8 mouse cellular contexts compared by ENCODE assay signal in the genomic region with DNA sequence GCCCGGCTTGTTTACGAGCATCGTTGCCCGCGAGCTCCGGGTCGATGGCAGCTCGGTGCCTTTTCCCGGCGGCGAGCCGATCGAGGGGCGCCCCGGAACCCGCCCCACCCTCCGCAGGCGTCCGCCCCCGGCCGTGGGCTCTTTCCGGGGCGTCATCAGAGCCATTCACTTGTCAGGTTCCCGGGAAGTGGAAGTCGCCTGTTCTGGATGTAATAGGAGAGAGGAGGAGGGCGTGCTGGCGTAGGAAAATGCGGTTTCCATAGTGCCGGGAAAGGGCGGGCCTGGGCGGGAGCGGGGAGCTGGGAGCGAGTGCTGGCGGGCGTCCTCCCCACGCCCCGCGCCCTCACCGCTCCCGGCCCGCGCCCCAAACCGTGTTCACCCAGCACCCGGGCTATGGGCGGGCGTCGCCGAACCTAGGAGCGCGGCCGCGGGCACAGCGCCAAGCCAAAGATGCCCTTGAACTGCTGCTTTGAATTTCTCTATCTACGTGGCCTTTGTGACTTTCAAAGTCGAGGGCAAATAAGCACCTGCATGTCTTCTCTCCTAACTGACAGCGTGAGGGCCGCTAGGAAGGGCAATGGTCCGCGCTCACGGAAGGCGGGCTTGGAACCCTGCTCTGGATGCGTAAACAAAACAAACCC. TPM values are rescaled to one million over a fixed set of nuclear protein-coding genes. Genes with fewer than 3 reads are reported as not detected.
DNase-seq lines count a peak whose midpoint lies in the region; ATAC-seq and TF ChIP-seq lines count a peak whose summit lies in the region.

No protein-coding gene starts in this region.

- H3K27ac ChIP-seq in heart, embryonic 15.5 days: peak overlapping the region; percentile 99
- peak overlapping the region; percentile 99 for H3K27ac ChIP-seq in neural tube, embryonic 14.5 days (ENCODE audit: low read depth, low read length)

- H3K36me3 ChIP-seq in C2C12 (ENCODE audit: control insufficient read depth, insufficient read depth): no peaks in the 10 kb centered on the region
- no peaks in the 10 kb centered on the region for H3K36me3 ChIP-seq in heart, embryonic 15.5 days
- H3K36me3 ChIP-seq in neural tube, embryonic 14.5 days (ENCODE audit: control insufficient read depth, insufficient read depth, low read length): no peaks in the 10 kb centered on the region

- H3ac ChIP-seq in C2C12 (ENCODE audit: control insufficient read depth, insufficient read length, low read depth): peak overlapping the region; percentile 80

- peak overlapping the region; percentile 90 for H3K9ac ChIP-seq in heart, embryonic 15.5 days
- peak overlapping the region; percentile 93 for H3K9ac ChIP-seq in neural tube, embryonic 14.5 days (replicated peaks; ENCODE audit: low read depth, low read length)

- under 1% methylated on average over 61 of the region's 62 CpGs for WGBS in heart, embryonic 15.5 days
- WGBS in neural tube, embryonic 14.5 days: under 1% methylated on average over 55 of the region's 62 CpGs

- ATAC-seq in erythroblast, adult 5-6 weeks (replicated peaks; ENCODE audit: low FRiP score, poor library complexity, severe bottlenecking): peak; percentile 50
- ATAC-seq in heart, embryonic 15.5 days (replicated peaks; ENCODE audit: insufficient number of reproducible peaks, insufficient read depth, low FRiP score, low read depth): peak; percentile 61
- ATAC-seq in neural tube, embryonic 14.5 days (ENCODE audit: low read depth): peak; percentile 61

- peak overlapping the region; percentile 90 for H3K4me2 ChIP-seq in heart, embryonic 15.5 days
- H3K4me2 ChIP-seq in neural tube, embryonic 14.5 days (ENCODE audit: low read depth, low read length): peak overlapping the region; percentile 89

- DNase-seq in adrenal gland, postnatal 4 days (ENCODE audit: low spot score in 2 of 2): peak; percentile 50 to 64
- DNase-seq in kidney, postnatal 25 days: peak; percentile 74 to 89
- DNase-seq in lung, adult 18-20 months: peak; percentile 79 to 84
- peak; percentile 83 for DNase-seq in testis, postnatal 10 days (ENCODE audit: low spot score)

- H3K27me3 ChIP-seq in C2C12 (ENCODE audit: control insufficient read depth, insufficient read depth, insufficient read length): no peaks in the 10 kb centered on the region
- no peaks in the 10 kb centered on the region; the same call in 1 of the 2 replicates for H3K27me3 ChIP-seq in heart, embryonic 15.5 days
- H3K27me3 ChIP-seq in neural tube, embryonic 14.5 days (ENCODE audit: control insufficient read depth, insufficient read depth, low read length): no peaks in the 10 kb centered on the region

- peak overlapping the region; percentile 46 for H3K4me3 ChIP-seq in C2C12 (ENCODE audit: insufficient read depth, poor library complexity, severe bottlenecking)
- peak overlapping the region; percentile 76 for H3K4me3 ChIP-seq in heart, embryonic 15.5 days
- H3K4me3 ChIP-seq in neural tube, embryonic 14.5 days (ENCODE audit: low read depth, low read length): peak overlapping the region; percentile 74

- H3K9me3 ChIP-seq in heart, embryonic 15.5 days (replicated peaks): no peaks in the 10 kb centered on the region
- no peaks in the 10 kb centered on the region for H3K9me3 ChIP-seq in neural tube, embryonic 14.5 days (ENCODE audit: control insufficient read depth, low read length)

- H3K79me2 ChIP-seq in C2C12 (ENCODE audit: control insufficient read depth, insufficient read depth): peaks cover 8% of the 10 kb centered on the region

- no peak for TF ChIP-seq CTCF in C2C12 (IDR thresholded peaks at IDR 0.05; ENCODE audit: control insufficient read depth, insufficient read depth, insufficient read length)

- peaks cover 2% of the 10 kb centered on the region for H3K79me3 ChIP-seq in C2C12 (ENCODE audit: low read depth)

- peaks cover 42% of the 10 kb centered on the region for H3K4me1 ChIP-seq in heart, embryonic 15.5 days (replicated peaks)
- peaks cover 35% of the 10 kb centered on the region for H3K4me1 ChIP-seq in neural tube, embryonic 14.5 days (ENCODE audit: control insufficient read depth, insufficient read depth, low read length)

TF ChIP-seq in C2C12, 6 proteins besides CTCF, POLR2A, EP300 and RAD21:
- TF ChIP-seq CEBPB (IDR thresholded peaks at IDR 0.05; ENCODE audit: low read depth) (no peak), FOSL1 (IDR thresholded peaks at IDR 0.05; ENCODE audit: insufficient read depth, low read length, poor library complexity, severe bottlenecking) (no peak), MAX (IDR thresholded peaks at IDR 0.05) (peak; percentile 34), USF1 (IDR thresholded peaks at IDR 0.05; ENCODE audit: low read depth) (no peak), MYOD1 (IDR thresholded peaks at IDR 0.05; ENCODE audit: control insufficient read depth, insufficient read length, low read depth) (no peak)

RNA-seq across cellular contexts. Expression of a gene that starts 1.3 kb away (rescaled TPM):
- 2.3 TPM for polyA plus RNA-seq in C2C12 (2012; fragmentation: generic; extraction: Trizol)
- 10 to 100 TPM; 33.2 to 33.3 TPM for total RNA-seq in adrenal gland, postnatal 4 days (2021)
- total RNA-seq in erythroblast, adult 5-6 weeks (2015; ENCODE audit: low replicate concordance): 12.1 and 15.2 TPM in 2 replicates
- 10.6 and 13.5 TPM in 2 replicates for total RNA-seq in erythroblast, adult 5-6 weeks (2017; ENCODE audit: low replicate concordance)
- polyA plus RNA-seq in heart, embryonic 15.5 days (2015; fragmentation: Nextera tagmentation; extraction: Ambion mirVana): 3.4 and 4.3 TPM in 2 replicates
- polyA plus RNA-seq in neural tube, embryonic 14.5 days (2014; fragmentation: Nextera tagmentation; extraction: Ambion mirVana): 5.6 and 6.1 TPM in 2 replicates

Comparison
In these comparisons a context has a peak if more than half of its experiments do, and no peak if none do; other contexts are left out.
1. Peak in every context shown above with its lines: DNase-seq, ATAC-seq, H3K4me3 ChIP-seq and H3K27ac ChIP-seq.